Mouse (Mus musculus) MEL (cell line): ENCODE data around the gene Ephb2. TPM values are rescaled to one million over a fixed set of nuclear protein-coding genes. Genes with fewer than 3 reads are reported as not detected.
A peak's percentile ranks its signal among the peaks of the same experiment; 100 is the strongest.

Source experiments
- DNase-seq: peaks from one replicate; pipeline ENCODE4 v3.0.0; 2011; ENCODE audit warnings: low read depth, low spot score
- H3K27ac ChIP-seq: 2 replicates; pipeline ENCODE4 v1.5.1; 2012; ENCODE audit warnings: low read depth, mild to moderate bottlenecking, control low read depth, low read length, moderate library complexity; ENCODE audit not compliant: control insufficient read depth
- H3K27me3 ChIP-seq, 2 experiments: fragments of 150-350 bp in 1 of 2; sonication (generic) in 1 of 2; 2 replicates each; pipeline ENCODE4 v1.6.1; 2012; ENCODE audit warnings: low read length in 2 of 2, mild to moderate bottlenecking in 2 of 2, improper control_type of control experiment in 1 of 2, moderate library complexity in 1 of 2; ENCODE audit not compliant: insufficient read depth in 2 of 2, control insufficient read depth in 1 of 2
- H3K36me3 ChIP-seq, 2 experiments: 2 replicates each; pipeline ENCODE4 v1.6.1; 2012 to 2014; ENCODE audit warnings: low read length in 2 of 2, improper control_type of control experiment in 1 of 2, inconsistent platforms in 1 of 2, mild to moderate bottlenecking in 1 of 2; ENCODE audit not compliant: insufficient read depth in 2 of 2, control insufficient read depth in 1 of 2
- H3K4me1 ChIP-seq, 2 experiments: fragments of 150-350 bp in 1 of 2; sonication (generic) in 1 of 2; 2 replicates each; pipeline ENCODE4 v1.6.1; 2012; ENCODE audit warnings: low read length in 2 of 2, improper control_type of control experiment in 1 of 2, mild to moderate bottlenecking in 1 of 2; ENCODE audit not compliant: insufficient read depth in 2 of 2, control insufficient read depth in 1 of 2
- H3K4me3 ChIP-seq, 2 experiments: fragments of 150-350 bp in 1 of 2; sonication (generic) in 1 of 2; 2 replicates each; pipeline ENCODE4 v1.5.1; 2012; ENCODE audit warnings: low read depth in 2 of 2, low read length in 2 of 2, mild to moderate bottlenecking in 2 of 2, moderate library complexity in 2 of 2, control low read depth in 1 of 2, improper control_type of control experiment in 1 of 2; ENCODE audit not compliant: control insufficient read depth in 1 of 2, insufficient read depth in 1 of 2
- H3K79me2 ChIP-seq: 2 replicates; pipeline ENCODE4 v1.6.1; 2012; ENCODE audit warnings: mild to moderate bottlenecking, low read length, moderate library complexity; ENCODE audit not compliant: control insufficient read depth, poor library complexity, insufficient read depth
- H3K9ac ChIP-seq: 2 replicates; pipeline ENCODE4 v1.6.1; 2012; ENCODE audit warnings: low read depth, mild to moderate bottlenecking, control low read depth, low read length, moderate library complexity; ENCODE audit not compliant: control insufficient read depth, poor library complexity, severe bottlenecking
- H3K9me3 ChIP-seq: fragments of 150-350 bp; sonication (generic); replicated peaks from 2 replicates; pipeline ENCODE4 v1.6.1; 2012; ENCODE audit warnings: mild to moderate bottlenecking, low read length, improper control_type of control experiment, moderate library complexity; ENCODE audit not compliant: insufficient read depth
- BHLHE40 ChIP-seq: IDR thresholded peaks from 2 replicates; pipeline ENCODE4 v1.6.1; 2012; ENCODE audit warnings: low read depth, mild to moderate bottlenecking, inconsistent platforms, low read length, improper control_type of control experiment, borderline replicate concordance
- CHD1 ChIP-seq: IDR thresholded peaks from 2 replicates; pipeline ENCODE4 v1.6.1; 2012; ENCODE audit warnings: low read depth, mild to moderate bottlenecking, inconsistent platforms, low read length, improper control_type of control experiment
- CHD2 ChIP-seq: IDR thresholded peaks from 2 replicates; pipeline ENCODE4 v1.6.1; 2011; ENCODE audit warnings: low read length, improper control_type of control experiment
- CTCF ChIP-seq, 3 experiments: IDR thresholded peaks in 2 of 3; conservative IDR thresholded peaks in 1 of 3; 2 replicates each; pipeline ENCODE4 v1.5.1; 2011 to 2012; ENCODE audit warnings: low read length in 3 of 3, low read depth in 2 of 3, mild to moderate bottlenecking in 2 of 3, improper control_type of control experiment in 1 of 3, inconsistent platforms in 1 of 3, mixed read lengths in 1 of 3, moderate library complexity in 1 of 3; ENCODE audit not compliant: control insufficient read depth in 1 of 3, insufficient read depth in 1 of 3, poor library complexity in 1 of 3, severe bottlenecking in 1 of 3
- E2F4 ChIP-seq: IDR thresholded peaks from 2 replicates; pipeline ENCODE4 v1.6.1; 2011; ENCODE audit warnings: low read depth, low read length, improper control_type of control experiment, borderline replicate concordance
- EP300 ChIP-seq, 2 experiments: IDR thresholded peaks; 2 replicates each; pipeline ENCODE4 v1.6.1; 2011; ENCODE audit warnings: improper control_type of control experiment in 2 of 2, low read length in 2 of 2, low read depth in 1 of 2, mild to moderate bottlenecking in 1 of 2
- ETS1 ChIP-seq: IDR thresholded peaks from 2 replicates; pipeline ENCODE4 v1.6.1; 2012; ENCODE audit warnings: low read depth, mild to moderate bottlenecking, inconsistent platforms, low read length, improper control_type of control experiment, moderate library complexity
- MAFK ChIP-seq: IDR thresholded peaks from 2 replicates; pipeline ENCODE4 v1.6.1; 2011; ENCODE audit warnings: low read depth, mild to moderate bottlenecking, low read length, improper control_type of control experiment, borderline replicate concordance
- MAX ChIP-seq: IDR thresholded peaks from 2 replicates; pipeline ENCODE4 v1.6.1; 2011; ENCODE audit warnings: low read length, improper control_type of control experiment
- MAZ ChIP-seq: IDR thresholded peaks from 2 replicates; pipeline ENCODE4 v1.6.1; 2012; ENCODE audit warnings: low read depth, mild to moderate bottlenecking, inconsistent platforms, low read length, improper control_type of control experiment
- MYB ChIP-seq: IDR thresholded peaks from 2 replicates; pipeline ENCODE4 v1.6.1; 2011; ENCODE audit warnings: mild to moderate bottlenecking, low read depth, low read length, improper control_type of control experiment
- MYC ChIP-seq: IDR thresholded peaks from 2 replicates; pipeline ENCODE4 v1.6.1; 2011; ENCODE audit warnings: low read depth, mild to moderate bottlenecking, low read length, improper control_type of control experiment, moderate library complexity
- NELFE ChIP-seq: IDR thresholded peaks from 2 replicates; pipeline ENCODE4 v1.6.1; 2011; ENCODE audit warnings: low read depth, low read length, improper control_type of control experiment
- NRF1 ChIP-seq: IDR thresholded peaks from 2 replicates; pipeline ENCODE4 v1.6.1; 2014; ENCODE audit warnings: low read depth, mild to moderate bottlenecking, inconsistent platforms, low read length, improper control_type of control experiment, moderate library complexity; ENCODE audit not compliant: poor library complexity, insufficient read depth, severe bottlenecking
- POLR2A ChIP-seq, 2 experiments: IDR thresholded peaks; 2 replicates each; pipeline ENCODE4 v1.6.1; 2011 to 2012; ENCODE audit warnings: low read length in 2 of 2, mild to moderate bottlenecking in 2 of 2, control low read depth in 1 of 2, improper control_type of control experiment in 1 of 2, low read depth in 1 of 2, moderate library complexity in 1 of 2; ENCODE audit not compliant: control insufficient read depth in 1 of 2, insufficient read depth in 1 of 2, poor library complexity in 1 of 2
- RCOR1 ChIP-seq: IDR thresholded peaks from 2 replicates; pipeline ENCODE4 v1.6.1; 2012; ENCODE audit warnings: low read depth, mild to moderate bottlenecking, inconsistent platforms, low read length, improper control_type of control experiment
- UBTF ChIP-seq: IDR thresholded peaks from 2 replicates; pipeline ENCODE4 v1.6.1; 2012; ENCODE audit warnings: low read depth, mild to moderate bottlenecking, inconsistent platforms, low read length, improper control_type of control experiment, moderate library complexity, borderline replicate concordance; ENCODE audit not compliant: insufficient read depth
- USF1 ChIP-seq: IDR thresholded peaks from 2 replicates; pipeline ENCODE4 v1.6.1; 2014; ENCODE audit warnings: low read depth, mild to moderate bottlenecking, inconsistent platforms, low read length, improper control_type of control experiment, moderate library complexity
- ZMIZ1 ChIP-seq: IDR thresholded peaks from 2 replicates; pipeline ENCODE4 v1.6.1; 2012; ENCODE audit warnings: low read depth, mild to moderate bottlenecking, inconsistent platforms, low read length, improper control_type of control experiment, moderate library complexity
- polyA plus RNA-seq, 2 experiments: library from polyadenylated mRNA; stranded (reverse) in 1 of 2; unstranded in 1 of 2; fragments of >175 nt in 1 of 2; fragments of >200 nt in 1 of 2; gene quantifications; 2 replicates each; pipeline versions ENCODE4 v1.2.1 to v1.2.4; 2012; ENCODE audit warnings: low replicate concordance in 2 of 2, low read depth in 1 of 2; ENCODE audit not compliant: insufficient read length in 2 of 2, insufficient read depth in 1 of 2, missing spikeins in 1 of 2
- total RNA-seq: library from RNA; depleted of rRNA; stranded (reverse); fragments of 300-350 nt; gene quantifications from 2 replicates; pipeline ENCODE4 v1.2.3, GENCODE M21; 2012

The Ephb2 gene
- total and polyA plus RNA-seq, 3 experiments = 1.9 to 4.1 TPM; not detected in 1

DNA sequence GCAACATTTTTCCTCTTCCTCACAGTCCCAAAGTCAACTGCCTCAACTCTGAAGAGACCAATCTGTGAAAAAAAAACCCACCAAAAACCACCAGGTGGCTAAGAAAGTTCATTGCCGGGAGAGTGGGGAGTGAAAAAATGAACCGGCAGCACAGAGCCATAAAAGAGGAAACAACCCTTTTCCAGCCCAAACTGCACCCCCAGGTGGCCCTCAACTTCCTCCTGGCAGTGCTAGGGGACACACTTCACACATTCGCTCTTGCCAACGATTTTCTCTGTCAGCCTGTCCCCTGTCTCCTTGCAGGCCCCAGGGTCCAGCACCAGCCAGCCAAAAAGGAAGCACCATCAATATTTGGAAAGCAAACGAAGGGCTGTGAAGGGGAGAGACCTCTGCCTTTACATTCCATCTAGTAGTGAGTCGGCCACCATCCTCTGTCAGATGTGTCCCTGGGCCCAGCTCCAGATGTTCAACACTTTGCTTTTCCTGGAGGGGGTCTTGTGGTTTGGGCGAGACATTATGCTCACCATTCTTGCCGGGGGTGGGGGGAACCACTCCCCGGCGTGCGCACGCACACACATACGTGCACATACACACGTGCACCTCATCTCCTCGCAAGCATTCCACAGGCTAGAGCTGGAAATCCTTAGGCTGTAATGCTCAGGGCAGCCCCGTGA lies 3.1 kb downstream of the Ephb2 start:
- Histone ChIP-seq H3K4me3 (no peak overlapping the region), H3K9me3 (no peaks in the 10 kb centered on the region), H3K79me2 (no peaks in the 10 kb centered on the region), H3K4me1 (no peaks in the 10 kb centered on the region), H3K27me3 (no peaks in the 10 kb centered on the region; a peak in 1 of 4 replicates), H3K36me3 (no peaks in the 10 kb centered on the region), H3K27ac (no peak overlapping the region), H3K9ac (no peak overlapping the region)
- DNase-seq = peak; percentile 22
- TF ChIP-seq CTCF (IDR thresholded peaks at IDR 0.05 in 2 of 3, conservative IDR thresholded peaks at IDR 0.05 in 1 of 3; ENCODE audit: control insufficient read depth in 1 of 3, insufficient read depth in 1 of 3, low read depth in 2 of 3, low read length in 3 of 3, poor library complexity in 1 of 3, severe bottlenecking in 1 of 3) = no peak
- no peak for TF ChIP-seq NRF1
- TF ChIP-seq MAFK = no peak
- no peak for TF ChIP-seq MAX
- TF ChIP-seq NELFE = no peak
- no peak for TF ChIP-seq ETS1
- TF ChIP-seq UBTF = no peak

DNA sequence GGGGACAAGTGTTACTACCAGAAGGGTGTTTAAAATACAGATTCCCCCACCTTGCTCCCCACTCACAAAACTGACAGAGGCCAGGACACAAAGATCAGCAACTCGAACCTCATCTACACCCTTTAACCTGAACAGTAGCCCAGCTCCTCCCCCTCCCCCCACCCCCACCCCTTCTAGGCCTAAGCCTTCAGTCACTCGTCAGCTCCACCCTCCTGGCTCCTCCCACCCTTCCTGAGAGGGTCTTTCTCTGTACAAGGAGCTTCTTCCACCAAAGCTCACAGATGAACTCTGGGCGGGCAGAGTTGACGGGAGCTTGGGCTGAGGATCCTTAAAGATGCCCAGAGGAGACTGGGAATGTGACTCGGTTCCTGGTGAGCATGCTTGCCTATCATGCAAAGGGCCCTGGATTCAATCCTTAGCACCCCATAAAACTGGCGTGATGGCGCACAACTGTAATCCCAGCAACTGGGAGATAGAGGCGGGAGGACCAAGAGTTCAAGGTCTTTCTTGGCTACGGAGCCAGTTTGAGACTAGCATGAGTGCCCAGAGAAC lies 5.4 kb downstream of the Ephb2 start:
- Histone ChIP-seq H3K4me3 (no peak overlapping the region), H3K9ac (no peak overlapping the region), H3K9me3 (no peaks in the 10 kb centered on the region), H3K36me3 (no peaks in the 10 kb centered on the region), H3K27me3 (peaks cover 0 to 1% of the 10 kb centered on the region in 2 experiments; a peak in 2 of 4 replicates), H3K79me2 (no peaks in the 10 kb centered on the region), H3K4me1 (no peaks in the 10 kb centered on the region), H3K27ac (no peak overlapping the region)
- TF ChIP-seq MYC (no peak), UBTF (no peak), USF1 (no peak), RCOR1 (no peak), POLR2A (IDR thresholded peaks at IDR 0.05; ENCODE audit: control insufficient read depth in 1 of 2, insufficient read depth in 1 of 2, low read depth in 1 of 2, low read length in 2 of 2, poor library complexity in 1 of 2) (no peak), NELFE (no peak), MAZ (no peak), CTCF (IDR thresholded peaks at IDR 0.05 in 2 of 3, conservative IDR thresholded peaks at IDR 0.05 in 1 of 3; ENCODE audit: control insufficient read depth in 1 of 3, insufficient read depth in 1 of 3, low read depth in 2 of 3, low read length in 3 of 3, poor library complexity in 1 of 3, severe bottlenecking in 1 of 3) (no peak), CHD1 (no peak), ZMIZ1 (no peak), MYB (no peak), MAFK (no peak), BHLHE40 (no peak), E2F4 (no peak), CHD2 (no peak), EP300 (IDR thresholded peaks at IDR 0.05; ENCODE audit: low read depth in 1 of 2, low read length in 2 of 2) (no peak)
- no peak for DNase-seq
